In genomic region chr4:138395087-138395970, GRCm38 (mm10) we compare ENCODE assay signal across 8 mouse cellular contexts. TPM values are rescaled to one million over a fixed set of nuclear protein-coding genes. Genes with fewer than 3 reads are reported as not detected.
DNase-seq lines count a peak whose midpoint lies in the region; ATAC-seq and TF ChIP-seq lines count a peak whose summit lies in the region.
"Had no signal": no experiment of that assay in that cellular context is flagged by ENCODE, and none has a peak within 500 bp of the region (broad histone marks: within the 10 kb centered on the region; RNA-seq: fewer than 3 reads in every experiment).

No protein-coding gene starts in this region.

- no peak overlapping the region for H3K9ac ChIP-seq in limb, embryonic 14.5 days (ENCODE audit: low read depth, low read length, severe bottlenecking)

- TF ChIP-seq POLR2A in limb, embryonic 14.5 days (IDR thresholded peaks at IDR 0.05; ENCODE audit: borderline replicate concordance, extremely low read depth, insufficient read depth, insufficient read length): no peak

- H3K4me3 ChIP-seq in limb, embryonic 14.5 days (replicated peaks; ENCODE audit: low read length): peak overlapping the region; percentile 35

- no peak for ATAC-seq in limb, embryonic 14.5 days (ENCODE audit: low FRiP score, low read depth)

- H3K27ac ChIP-seq in limb, embryonic 14.5 days (replicated peaks; ENCODE audit: low read depth, low read length): no peak overlapping the region

- H3K4me1 ChIP-seq in limb, embryonic 14.5 days (ENCODE audit: control insufficient read depth, insufficient read depth, low read length): peaks cover 6% of the 10 kb centered on the region; the same call in 1 of the 2 replicates

- peak; percentile 52 for DNase-seq in layer of hippocampus, adult 11-12 months (ENCODE audit: low spot score)
- DNase-seq in layer of hippocampus, adult 9-10 months (ENCODE audit: low spot score): no peak
- peak; percentile 43 for DNase-seq in embryo, embryonic 10.5 days (ENCODE audit: low spot score)
- peak; percentile 17 for DNase-seq in heart, postnatal 4 days
- no peak for DNase-seq in limb, embryonic 14.5 days (ENCODE audit: low spot score)
- peak; percentile 76 for DNase-seq in right cerebral cortex, postnatal 25 days
- no peak for DNase-seq in urinary bladder, postnatal 25 days (ENCODE audit: low spot score)

- peak overlapping the region; percentile 52 for H3K4me2 ChIP-seq in limb, embryonic 14.5 days (replicated peaks; ENCODE audit: low read depth, low read length, severe bottlenecking)

- H3K27me3 ChIP-seq in limb, embryonic 14.5 days (ENCODE audit: control insufficient read depth, insufficient read depth, low read length): peaks cover 74% of the 10 kb centered on the region

- WGBS in limb, embryonic 14.5 days: under 1% methylated on average over 66 of the region's 103 CpGs

- no peaks in the 10 kb centered on the region for H3K36me3 ChIP-seq in limb, embryonic 14.5 days (ENCODE audit: control insufficient read depth, insufficient read depth, low read length)

- H3K9me3 ChIP-seq in limb, embryonic 14.5 days (ENCODE audit: control insufficient read depth, low read length): no peaks in the 10 kb centered on the region

RNA-seq across cellular contexts. Expression of gene Fam43b, which starts 1.0 kb away (rescaled TPM):
- total RNA-seq in heart, postnatal 4 days (2021): not detected
- polyA plus RNA-seq in limb, embryonic 14.5 days (2012; rRNA removed): 0.03 TPM in 1 of 2 replicates, not detected in the other
- 0.07 TPM in 1 of 2 replicates, not detected in the other for polyA plus RNA-seq in limb, embryonic 14.5 days (2014; fragmentation: Nextera tagmentation; extraction: Ambion mirVana)
- polyA plus RNA-seq: liver, embryonic 16.5 days had no signal

RNA-seq across cellular contexts. Expression of gene Cda, which starts 27.5 kb away (rescaled TPM):
- total RNA-seq in heart, postnatal 4 days (2021): 1 to 10 TPM; 5.9 to 6.9 TPM
- 4.6 and 5.9 TPM in 2 replicates for polyA plus RNA-seq in limb, embryonic 14.5 days (2012; rRNA removed)
- 6.8 and 7.7 TPM in 2 replicates for polyA plus RNA-seq in limb, embryonic 14.5 days (2014; fragmentation: Nextera tagmentation; extraction: Ambion mirVana)

RNA-seq across cellular contexts. Expression of gene Mul1, which starts 39.1 kb away (rescaled TPM):
- 10 to 100 TPM; 55.2 to 62.7 TPM for total RNA-seq in heart, postnatal 4 days (2021)
- 13.8 and 14.2 TPM in 2 replicates for polyA plus RNA-seq in limb, embryonic 14.5 days (2012; rRNA removed)
- 17.1 and 18.4 TPM in 2 replicates for polyA plus RNA-seq in limb, embryonic 14.5 days (2014; fragmentation: Nextera tagmentation; extraction: Ambion mirVana)

RNA-seq across cellular contexts. Expression of gene Camk2n1, which starts 58.8 kb away (rescaled TPM):
- total RNA-seq in heart, postnatal 4 days (2021): 1 to 10 TPM; 6.8 to 8.0 TPM
- 7.8 and 9.0 TPM in 2 replicates for polyA plus RNA-seq in limb, embryonic 14.5 days (2012; rRNA removed)
- polyA plus RNA-seq in limb, embryonic 14.5 days (2014; fragmentation: Nextera tagmentation; extraction: Ambion mirVana): 2.1 and 2.9 TPM in 2 replicates

Comparison
In these comparisons a context has a peak if more than half of its experiments do, and no peak if none do; other contexts are left out.
1. DNase-seq: peak in layer of hippocampus, adult 11-12 months (single experiment), embryo, embryonic 10.5 days (single experiment), heart, postnatal 4 days (single experiment) and right cerebral cortex, postnatal 25 days (single experiment); none in layer of hippocampus, adult 9-10 months (single experiment), limb, embryonic 14.5 days (single experiment) and urinary bladder, postnatal 25 days (single experiment).